Mouse (Mus musculus) forebrain, embryonic 12.5 days (tissue): ENCODE data around the gene Plcb1. TPM values are rescaled to one million over a fixed set of nuclear protein-coding genes. Genes with fewer than 3 reads are reported as not detected.
A peak's percentile ranks its signal among the peaks of the same experiment; 100 is the strongest.

ENCODE experiments used
- ATAC-seq: fragments of 200-750 bp; cut with Nextera tagmentation; 2 replicates; pipeline ENCODE4 v1.8.0; 2017; ENCODE audit warnings: moderate TSS enrichment; ENCODE audit not compliant: low FRiP score
- H3K27ac ChIP-seq: fragments of 300-500 bp; sonication (generic); 2 replicates; pipeline ENCODE4 v1.5.1; 2016; ENCODE audit warnings: mild to moderate bottlenecking
- H3K27me3 ChIP-seq: fragments of 300-500 bp; sonication (generic); 2 replicates; pipeline ENCODE4 v1.6.1; 2016; ENCODE audit warnings: mild to moderate bottlenecking
- H3K36me3 ChIP-seq: fragments of 300-500 bp; sonication (generic); replicated peaks from 2 replicates; pipeline ENCODE4 v1.6.1; 2016; ENCODE audit warnings: mild to moderate bottlenecking
- H3K4me1 ChIP-seq: fragments of 300-500 bp; sonication (generic); 2 replicates; pipeline ENCODE4 v1.6.1; 2016
- H3K4me2 ChIP-seq: fragments of 300-500 bp; sonication (generic); 2 replicates; pipeline ENCODE4 v1.6.1; 2016; ENCODE audit warnings: mild to moderate bottlenecking, moderate library complexity
- H3K4me3 ChIP-seq: fragments of 300-500 bp; sonication (generic); replicated peaks from 2 replicates; pipeline ENCODE4 v1.5.1; 2016; ENCODE audit warnings: mild to moderate bottlenecking
- H3K9ac ChIP-seq: fragments of 300-500 bp; sonication (generic); 2 replicates; pipeline ENCODE4 v1.6.1; 2016; ENCODE audit warnings: mild to moderate bottlenecking
- H3K9me3 ChIP-seq: fragments of 300-500 bp; sonication (generic); 2 replicates; pipeline ENCODE4 v1.6.1; 2016
- WGBS: fragments of 180-500 bp; shearing (Covaris S2); methylation state at CpG from one replicate; pipeline ENCODE4 v1.1.7; 2016; 5-methylcytosine and 5-hydroxymethylcytosine counted together
- polyA plus RNA-seq: library from polyadenylated mRNA; unstranded; fragments of >200 nt; fragmentation: Nextera tagmentation; extraction: Ambion mirVana; gene quantifications from 2 replicates; pipeline ENCODE4 v1.2.1, GENCODE M21; 2016

Plcb1 gene
- polyA plus RNA-seq, 1 experiment from 2014 or later = 19.3 TPM

- H3K9ac ChIP-seq = no peak overlapping the region
- ATAC-seq = no peak
- no peak overlapping the region for H3K27ac ChIP-seq
- no peaks in the 10 kb centered on the region for H3K9me3 ChIP-seq
- no peaks in the 10 kb centered on the region for H3K27me3 ChIP-seq
- H3K4me1 ChIP-seq = no peaks in the 10 kb centered on the region
- H3K4me2 ChIP-seq = no peak overlapping the region
- WGBS = 58% methylated on average over 9 of the region's 9 CpGs
- no peak overlapping the region for H3K4me3 ChIP-seq
- no peaks in the 10 kb centered on the region for H3K36me3 ChIP-seq
These were observed 602.1 kb downstream of the Plcb1 start for GRCm38 (mm10) chr2:135387990-135388389.

- H3K4me2 ChIP-seq = no peak overlapping the region
- no peak for ATAC-seq
- H3K27ac ChIP-seq = no peak overlapping the region
- H3K4me3 ChIP-seq = no peak overlapping the region
- 69% methylated on average over 3 of the region's 3 CpGs for WGBS
- no peaks in the 10 kb centered on the region for H3K4me1 ChIP-seq
- no peaks in the 10 kb centered on the region for H3K9me3 ChIP-seq
- no peak overlapping the region for H3K9ac ChIP-seq
- no peaks in the 10 kb centered on the region for H3K36me3 ChIP-seq
- H3K27me3 ChIP-seq = no peaks in the 10 kb centered on the region
These were observed 608.8 kb downstream of the Plcb1 start for GRCm38 (mm10) chr2:135394698-135395097.

DNA sequence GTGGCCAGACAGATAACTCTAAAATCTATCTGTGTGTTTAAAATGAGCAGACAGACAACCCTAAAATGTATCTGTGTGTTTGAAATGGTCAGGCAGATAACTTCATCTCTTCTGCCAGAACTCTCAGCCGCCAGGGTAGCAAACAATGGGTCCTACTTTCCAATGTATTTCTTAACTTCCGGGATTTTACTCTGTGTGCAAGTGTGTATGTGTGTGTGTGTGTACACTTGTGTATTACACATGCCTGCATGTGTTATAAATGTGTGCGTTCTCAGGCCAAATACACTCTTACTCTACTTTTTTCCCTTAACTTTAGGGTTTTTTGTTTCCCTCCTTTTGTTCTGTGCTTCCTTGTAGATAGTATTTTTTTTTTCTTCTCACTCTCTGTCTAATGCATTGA is 610.5 kb downstream of the Plcb1 start:
- Histone ChIP-seq H3K4me1 (no peaks in the 10 kb centered on the region), H3K4me3 (no peak overlapping the region), H3K9me3 (no peaks in the 10 kb centered on the region), H3K4me2 (no peak overlapping the region), H3K36me3 (no peaks in the 10 kb centered on the region), H3K27ac (no peak overlapping the region), H3K9ac (no peak overlapping the region), H3K27me3 (no peaks in the 10 kb centered on the region)
- ATAC-seq = no peak
- 92% methylated on average over 3 of the region's 3 CpGs for WGBS

- Histone ChIP-seq H3K9ac (no peak overlapping the region), H3K27me3 (no peaks in the 10 kb centered on the region), H3K36me3 (no peaks in the 10 kb centered on the region), H3K4me2 (no peak overlapping the region), H3K4me3 (no peak overlapping the region), H3K27ac (no peak overlapping the region), H3K9me3 (no peaks in the 10 kb centered on the region), H3K4me1 (peaks cover 3% of the 10 kb centered on the region; the same call in 1 of the 2 replicates)
- WGBS = 84% methylated on average over 2 of the region's 2 CpGs
- no peak for ATAC-seq
These were observed 612.1 kb downstream of the Plcb1 start for GRCm38 (mm10) chr2:135397970-135398369.

GRCm38 (mm10) chr2:135399760-135400159 is 613.9 kb downstream of the Plcb1 start:
- 82% methylated on average over 6 of the region's 6 CpGs for WGBS

DNA sequence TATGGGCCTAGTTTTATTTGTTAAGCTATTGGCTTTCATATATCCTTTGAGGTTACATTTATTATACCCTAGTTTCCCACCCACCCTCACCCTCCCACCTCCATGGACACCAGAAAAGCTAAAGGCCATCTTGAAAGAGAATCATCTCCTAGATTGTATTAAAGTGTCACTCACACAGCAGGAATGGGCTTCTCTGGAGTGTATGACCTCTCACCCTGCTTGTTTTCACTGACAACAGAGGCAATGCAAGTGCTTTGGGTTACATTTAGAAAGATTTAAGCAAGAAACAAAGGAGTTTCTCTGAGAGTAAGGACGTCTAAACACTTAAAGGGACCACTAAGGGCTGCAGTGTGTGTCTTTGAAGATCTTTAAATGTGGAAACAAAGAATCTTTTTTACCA is 617.0 kb downstream of the Plcb1 start:
- H3K4me3 ChIP-seq = no peak overlapping the region
- H3K27ac ChIP-seq = no peak overlapping the region
- H3K4me2 ChIP-seq = no peak overlapping the region
- H3K27me3 ChIP-seq = no peaks in the 10 kb centered on the region
- no peak overlapping the region for H3K9ac ChIP-seq
- H3K4me1 ChIP-seq = peaks cover 7% of the 10 kb centered on the region; the same call in 1 of the 2 replicates
- no peaks in the 10 kb centered on the region for H3K36me3 ChIP-seq
- WGBS = 0% methylated on average over 1 of the region's 1 CpGs
- no peaks in the 10 kb centered on the region for H3K9me3 ChIP-seq
- no peak for ATAC-seq

More at GRCm38 (mm10) chr2:135399760-135400159, 613.9 kb downstream of the Plcb1 start:
- ATAC-seq = no peak
- H3K4me1 ChIP-seq = peaks cover 7% of the 10 kb centered on the region; the same call in 1 of the 2 replicates
- H3K4me3 ChIP-seq = no peak overlapping the region
- no peaks in the 10 kb centered on the region for H3K36me3 ChIP-seq
- no peaks in the 10 kb centered on the region for H3K27me3 ChIP-seq
- no peak overlapping the region for H3K4me2 ChIP-seq
- no peaks in the 10 kb centered on the region for H3K9me3 ChIP-seq
- no peak overlapping the region for H3K9ac ChIP-seq
- H3K27ac ChIP-seq = no peak overlapping the region

GRCm38 (mm10) chr2:135403344-135403743 is 617.5 kb downstream of the Plcb1 start:
- Histone ChIP-seq H3K27ac (no peak overlapping the region), H3K4me2 (no peak overlapping the region), H3K4me3 (no peak overlapping the region), H3K4me1 (peaks cover 7% of the 10 kb centered on the region; the same call in 1 of the 2 replicates), H3K9ac (no peak overlapping the region), H3K36me3 (no peaks in the 10 kb centered on the region), H3K27me3 (no peaks in the 10 kb centered on the region), H3K9me3 (no peaks in the 10 kb centered on the region)
- ATAC-seq = no peak
- 49% methylated on average over 6 of the region's 6 CpGs for WGBS

GRCm38 (mm10) chr2:135404095-135404494 is 618.2 kb downstream of the Plcb1 start:
- H3K4me1 ChIP-seq = peaks cover 10% of the 10 kb centered on the region
- H3K36me3 ChIP-seq = no peaks in the 10 kb centered on the region
- 19% methylated on average over 1 of the region's 1 CpGs for WGBS

GRCm38 (mm10) chr2:135409418-135410097 is 623.7 kb downstream of the Plcb1 start:
- Histone ChIP-seq H3K27me3 (no peaks in the 10 kb centered on the region), H3K4me1 (peaks cover 7% of the 10 kb centered on the region), H3K9me3 (no peaks in the 10 kb centered on the region), H3K9ac (no peak overlapping the region), H3K27ac (no peak overlapping the region), H3K36me3 (no peaks in the 10 kb centered on the region), H3K4me2 (no peak overlapping the region), H3K4me3 (no peak overlapping the region)
- WGBS = 22% methylated on average over 5 of the region's 5 CpGs
- ATAC-seq = 0 out of 2 replicates have a peak, but pooled peaks have one; percentile 53

More at GRCm38 (mm10) chr2:135404095-135404494, 618.2 kb downstream of the Plcb1 start:
- no peaks in the 10 kb centered on the region for H3K27me3 ChIP-seq
- H3K9me3 ChIP-seq = no peaks in the 10 kb centered on the region
- no peak overlapping the region for H3K9ac ChIP-seq
- H3K4me2 ChIP-seq = no peak overlapping the region
- ATAC-seq = no peak
- no peak overlapping the region for H3K27ac ChIP-seq
- H3K4me3 ChIP-seq = no peak overlapping the region

- Histone ChIP-seq H3K9ac (no peak overlapping the region), H3K27me3 (no peaks in the 10 kb centered on the region), H3K27ac (no peak overlapping the region), H3K4me2 (no peak overlapping the region), H3K4me1 (peaks cover 7% of the 10 kb centered on the region), H3K9me3 (no peaks in the 10 kb centered on the region), H3K36me3 (no peaks in the 10 kb centered on the region), H3K4me3 (no peak overlapping the region)
- WGBS = 67% methylated on average over 2 of the region's 2 CpGs
- ATAC-seq = no peak
These were observed 625.8 kb downstream of the Plcb1 start for GRCm38 (mm10) chr2:135411675-135412074.

- no peak overlapping the region for H3K4me3 ChIP-seq
- no peak for ATAC-seq
- WGBS = 75% methylated on average over 4 of the region's 4 CpGs
These were observed 629.3 kb downstream of the Plcb1 start for GRCm38 (mm10) chr2:135415137-135415536.

DNA sequence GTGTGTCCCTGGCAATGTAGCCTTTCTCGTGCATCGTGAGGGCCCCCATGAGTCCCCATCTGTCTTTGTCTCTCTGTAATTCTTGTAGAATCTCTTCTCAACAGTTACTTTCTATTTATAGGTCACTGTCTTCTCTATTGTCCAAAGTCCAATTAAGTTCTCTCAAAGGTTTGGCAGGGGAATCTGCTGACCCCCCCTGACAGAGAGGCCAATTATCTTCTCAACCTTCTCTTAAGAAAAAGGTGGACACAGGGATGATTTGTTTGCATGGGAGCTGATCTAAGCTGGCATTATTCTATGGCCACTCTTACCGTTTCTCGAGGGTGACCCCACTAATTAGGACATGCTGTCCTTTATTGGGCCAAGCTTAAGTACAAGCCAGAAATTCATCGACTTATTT is 633.4 kb downstream of the Plcb1 start:
- ATAC-seq = no peak
- 22% methylated on average over 5 of the region's 5 CpGs for WGBS
- no peak overlapping the region for H3K9ac ChIP-seq
- no peaks in the 10 kb centered on the region for H3K27me3 ChIP-seq
- no peaks in the 10 kb centered on the region; the same call in 1 of the 2 replicates for H3K4me1 ChIP-seq
- H3K4me3 ChIP-seq = no peak overlapping the region
- H3K36me3 ChIP-seq = no peaks in the 10 kb centered on the region
- H3K9me3 ChIP-seq = no peaks in the 10 kb centered on the region
- H3K4me2 ChIP-seq = no peak overlapping the region
- no peak overlapping the region for H3K27ac ChIP-seq

More at GRCm38 (mm10) chr2:135415137-135415536, 629.3 kb downstream of the Plcb1 start:
- H3K36me3 ChIP-seq = no peaks in the 10 kb centered on the region
- H3K27me3 ChIP-seq = no peaks in the 10 kb centered on the region
- H3K9me3 ChIP-seq = no peaks in the 10 kb centered on the region
- no peaks in the 10 kb centered on the region; the same call in 1 of the 2 replicates for H3K4me1 ChIP-seq
- H3K4me2 ChIP-seq = no peak overlapping the region
- H3K9ac ChIP-seq = no peak overlapping the region
- no peak overlapping the region for H3K27ac ChIP-seq

DNA sequence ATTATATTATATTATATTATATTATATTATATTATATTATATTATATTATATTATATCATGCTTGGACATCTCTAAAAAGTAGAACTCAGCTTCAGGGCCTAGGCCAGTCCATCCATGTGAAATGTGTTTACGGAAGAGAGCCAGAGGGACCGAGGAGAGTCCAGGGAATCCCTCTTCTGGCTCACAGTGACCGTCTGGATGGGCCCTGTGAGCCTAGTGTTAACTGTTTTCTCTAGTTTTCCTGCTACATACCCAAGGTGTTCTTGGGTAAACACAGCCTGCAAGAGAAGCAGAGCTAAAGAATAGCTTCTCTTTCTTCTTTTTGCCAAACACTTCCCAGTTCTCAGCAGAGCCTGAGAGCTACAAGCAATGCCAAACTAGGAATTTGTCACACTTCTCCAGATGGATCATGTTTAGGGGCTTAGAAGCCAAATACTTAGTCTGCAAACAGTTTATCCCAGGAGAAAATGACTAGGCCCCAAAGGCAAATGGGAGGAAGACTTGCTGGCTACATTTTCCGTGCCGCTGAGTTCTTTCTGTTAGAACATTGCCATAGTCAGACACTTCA is 649.2 kb downstream of the Plcb1 start:
- no peak overlapping the region for H3K27ac ChIP-seq
- H3K4me1 ChIP-seq = peaks cover 4% of the 10 kb centered on the region; the same call in 1 of the 2 replicates
- H3K4me2 ChIP-seq = no peak overlapping the region
- H3K9ac ChIP-seq = no peak overlapping the region
- no peak for ATAC-seq
- 91% methylated on average over 5 of the region's 5 CpGs for WGBS
- no peaks in the 10 kb centered on the region for H3K27me3 ChIP-seq
- no peaks in the 10 kb centered on the region for H3K36me3 ChIP-seq
- no peak overlapping the region for H3K4me3 ChIP-seq
- no peaks in the 10 kb centered on the region for H3K9me3 ChIP-seq
